ENCODE assay signal across 20 mouse cellular contexts in genomic region chr7:109610348-109610747, GRCm38 (mm10).
DNase-seq lines count a peak whose midpoint lies in the region; ATAC-seq and TF ChIP-seq lines count a peak whose summit lies in the region.
"Had no signal": no experiment of that assay in that cellular context is flagged by ENCODE, and none has a peak within 500 bp of the region (broad histone marks: within the 10 kb centered on the region; RNA-seq: fewer than 3 reads in every experiment).

No protein-coding gene starts in this region.

- peaks cover 37% of the 10 kb centered on the region for H3K4me1 ChIP-seq in heart, adult 2 months (ENCODE audit: control insufficient read depth, insufficient read depth, low read length)
- H3K4me1 ChIP-seq in heart, embryonic 11.5 days (ENCODE audit: control insufficient read depth, insufficient read depth, low read length): peaks cover 63% of the 10 kb centered on the region
- peaks cover 33% of the 10 kb centered on the region for H3K4me1 ChIP-seq in liver, postnatal 0 days (ENCODE audit: insufficient read depth)
- H3K4me1 ChIP-seq in embryonic fibroblast, embryonic 13.5 days (ENCODE audit: control insufficient read depth, insufficient read depth, low read length): peaks cover 27% of the 10 kb centered on the region

- WGBS in heart, adult 2 months: 23% methylated on average over 2 of the region's 2 CpGs
- WGBS in heart, embryonic 11.5 days (ENCODE audit: insufficient replicate concordance): 97% methylated on average over 2 of the region's 2 CpGs
- 55% methylated on average over 2 of the region's 2 CpGs for WGBS in liver, postnatal 0 days (ENCODE audit: insufficient replicate concordance)

- TF ChIP-seq CTCF in heart, adult 2 months (IDR thresholded peaks at IDR 0.05): no peak
- TF ChIP-seq CTCF in liver, postnatal 0 days (IDR thresholded peaks at IDR 0.05; ENCODE audit: low read depth): no peak
- no peak for TF ChIP-seq CTCF in embryonic fibroblast, embryonic 13.5 days (IDR thresholded peaks at IDR 0.05; ENCODE audit: borderline replicate concordance, insufficient read depth, low read length)

- DNase-seq in heart, adult 2 months: no peak
- no peak for DNase-seq in liver, postnatal 0 days
- DNase-seq in liver: no peak
- no peak for DNase-seq in spleen, postnatal 4 days (ENCODE audit: low spot score in 2 of 2)
- no peak for DNase-seq in lung, adult 18-20 months
- DNase-seq: adrenal gland, postnatal 10 days; cerebellum, adult 11-12 months; cerebellum, adult 9-10 months; cerebellum, postnatal 25 days; gastrocnemius, postnatal 36 days; heart, adult 18-20 months; heart, postnatal 10 days had no signal

- no peak overlapping the region for H3K9ac ChIP-seq in heart, adult 2 months (ENCODE audit: low read depth, low read length)
- H3K9ac ChIP-seq in heart, embryonic 11.5 days (ENCODE audit: low read depth, low read length): no peak overlapping the region
- no peak overlapping the region for H3K9ac ChIP-seq in liver, postnatal 0 days (replicated peaks)
- H3K9ac ChIP-seq: forebrain, embryonic 15.5 days; heart, embryonic 13.5 days; hindbrain, embryonic 13.5 days had no signal

- H3K79me2 ChIP-seq in heart, adult 2 months (replicated peaks; ENCODE audit: control insufficient read depth, insufficient read depth, low read length): peaks cover 12% of the 10 kb centered on the region

- ATAC-seq in heart, embryonic 11.5 days (replicated peaks; ENCODE audit: insufficient number of reproducible peaks, low FRiP score, low TSS enrichment): no peak
- 0 out of 2 replicates have a peak, but pooled peaks have one; percentile 27 for ATAC-seq in liver, postnatal 0 days
- ATAC-seq: forebrain, embryonic 15.5 days; hindbrain, postnatal 0 days had no signal

- intact Hi-C loops in heart, adult 2 months (cut with DNase I): loop anchor here (5.0 to 10.0 kb wide), 2 partner anchors 33 to 166 kb away; no protein-coding TSS in a partner anchor

- TF ChIP-seq EP300 in heart, adult 2 months (IDR thresholded peaks at IDR 0.05; ENCODE audit: insufficient read depth, low read depth, low read length): no peak
- no peak for TF ChIP-seq EP300 in liver, postnatal 0 days (IDR thresholded peaks at IDR 0.05; ENCODE audit: low read depth)

- H3K4me2 ChIP-seq in heart, embryonic 11.5 days: no peak overlapping the region; the same call in 1 of the 2 replicates
- H3K4me2 ChIP-seq in liver, postnatal 0 days (ENCODE audit: low read depth, low read length): no peak overlapping the region
- H3K4me2 ChIP-seq: forebrain, embryonic 15.5 days; heart, embryonic 13.5 days; hindbrain, embryonic 13.5 days had no signal

- H3K9me3 ChIP-seq in heart, embryonic 11.5 days (replicated peaks; ENCODE audit: control insufficient read depth, low read length): no peaks in the 10 kb centered on the region
- H3K9me3 ChIP-seq in liver, postnatal 0 days (ENCODE audit: low read length): no peaks in the 10 kb centered on the region
- H3K9me3 ChIP-seq: forebrain, embryonic 15.5 days; G1E; heart, embryonic 13.5 days; hindbrain, embryonic 13.5 days had no signal

- no peak for TF ChIP-seq POLR2A in heart, adult 2 months (IDR thresholded peaks at IDR 0.05; ENCODE audit: insufficient read depth, low read depth, low read length)
- no peak for TF ChIP-seq POLR2A in embryonic fibroblast, embryonic 13.5 days (IDR thresholded peaks at IDR 0.05; ENCODE audit: low read depth, low read length)

- peak overlapping the region; percentile 45 for H3K27ac ChIP-seq in heart, adult 2 months
- H3K27ac ChIP-seq in heart, embryonic 11.5 days (ENCODE audit: low read depth, low read length): no peak overlapping the region
- no peak overlapping the region for H3K27ac ChIP-seq in liver, postnatal 0 days (ENCODE audit: low read depth)
- H3K27ac ChIP-seq in embryonic fibroblast, embryonic 13.5 days (ENCODE audit: insufficient read depth, low read length): peak overlapping the region; percentile 81
- H3K27ac ChIP-seq: forebrain, embryonic 15.5 days; hindbrain, embryonic 13.5 days; hindbrain, postnatal 0 days had no signal

- peaks cover 61% of the 10 kb centered on the region for H3K36me3 ChIP-seq in heart, adult 2 months (ENCODE audit: control insufficient read depth, insufficient read depth, low read length)
- no peaks in the 10 kb centered on the region for H3K36me3 ChIP-seq in heart, embryonic 11.5 days (ENCODE audit: control insufficient read depth, insufficient read depth, low read length)
- no peaks in the 10 kb centered on the region for H3K36me3 ChIP-seq in liver, postnatal 0 days (replicated peaks; ENCODE audit: insufficient read depth, low read length)
- H3K36me3 ChIP-seq: forebrain, embryonic 15.5 days; G1E; heart, embryonic 13.5 days; hindbrain, embryonic 13.5 days had no signal

- H3K27me3 ChIP-seq in heart, adult 2 months (ENCODE audit: control insufficient read depth, insufficient read depth, low read length): no peaks in the 10 kb centered on the region
- no peaks in the 10 kb centered on the region for H3K27me3 ChIP-seq in heart, embryonic 11.5 days (ENCODE audit: control insufficient read depth, insufficient read depth, low read length)
- H3K27me3 ChIP-seq in liver, postnatal 0 days (ENCODE audit: insufficient read depth, low read length): no peaks in the 10 kb centered on the region
- H3K27me3 ChIP-seq: CH12.LX; forebrain, embryonic 15.5 days; heart, embryonic 13.5 days; hindbrain, embryonic 13.5 days had no signal

- H3K4me3 ChIP-seq in heart, adult 2 months: no peak overlapping the region
- no peak overlapping the region for H3K4me3 ChIP-seq in heart, embryonic 11.5 days (ENCODE audit: low read depth, low read length)
- H3K4me3 ChIP-seq in liver, postnatal 0 days (ENCODE audit: low read depth, low read length): no peak overlapping the region
- no peak overlapping the region for H3K4me3 ChIP-seq in embryonic fibroblast, embryonic 13.5 days (ENCODE audit: insufficient read depth, low read length)
- H3K4me3 ChIP-seq: forebrain, embryonic 15.5 days; heart, embryonic 13.5 days; hindbrain, embryonic 13.5 days had no signal

Comparison
In these comparisons a context has a peak if more than half of its experiments do, and no peak if none do; other contexts are left out.
1. H3K27ac ChIP-seq: peak in heart, adult 2 months (single experiment) and embryonic fibroblast, embryonic 13.5 days (single experiment); none in heart, embryonic 11.5 days (single experiment) and liver, postnatal 0 days (single experiment).